Mouse (Mus musculus): Measurements from ENCODE around the gene Hmgb1. TPM values are rescaled to one million over a fixed set of nuclear protein-coding genes. Genes with fewer than 3 reads are reported as not detected.
"Not testable (repeated sequence)": the region's sequence is repeated elsewhere in the genome, so short reads cannot be mapped to it uniquely, and the experiment has no call there.

The Hmgb1 gene
- polyA plus RNA-seq, 1 experiment from 2014 or later = 712 TPM

GRCm38 (mm10) chr5:149152063-149152773 is 32.1 kb downstream of the Hmgb1 start:
- no peaks in the 10 kb centered on the region for H3K4me1 ChIP-seq (replicated peaks; ENCODE audit: control insufficient read depth, insufficient read depth)
- H3K27ac ChIP-seq (replicated peaks) = peak overlapping the region; percentile 63; the same call in 1 of the 2 replicates
- H3K27me3 ChIP-seq (ENCODE audit: control insufficient read depth, insufficient read depth, low read length) = no peaks in the 10 kb centered on the region
- H3K4me2 ChIP-seq (replicated peaks; ENCODE audit: low read depth) = 0 out of 2 replicates have a peak overlapping the region, but pooled peaks have one; percentile 0
- H3K9me3 ChIP-seq (ENCODE audit: control insufficient read depth, low read length) = no peaks in the 10 kb centered on the region
- DNase-seq (ENCODE audit: low spot score) = no peak
- no peak overlapping the region for H3K4me3 ChIP-seq (ENCODE audit: low read depth, low read length)
- H3K9ac ChIP-seq (ENCODE audit: low read length) = no peak overlapping the region
- ATAC-seq (ENCODE audit: low FRiP score, low TSS enrichment) = peak; percentile 49; the same call in 1 of the 2 replicates
- TF ChIP-seq CTCF (IDR thresholded peaks at IDR 0.05; ENCODE audit: low read depth) (no peak), EP300 (optimal IDR thresholded peaks at IDR 0.05) (no peak)
- H3K36me3 ChIP-seq (ENCODE audit: control insufficient read depth, insufficient read depth, low read length) = no peaks in the 10 kb centered on the region
- WGBS = 49% methylated on average over 13 of the region's 13 CpGs

DNA sequence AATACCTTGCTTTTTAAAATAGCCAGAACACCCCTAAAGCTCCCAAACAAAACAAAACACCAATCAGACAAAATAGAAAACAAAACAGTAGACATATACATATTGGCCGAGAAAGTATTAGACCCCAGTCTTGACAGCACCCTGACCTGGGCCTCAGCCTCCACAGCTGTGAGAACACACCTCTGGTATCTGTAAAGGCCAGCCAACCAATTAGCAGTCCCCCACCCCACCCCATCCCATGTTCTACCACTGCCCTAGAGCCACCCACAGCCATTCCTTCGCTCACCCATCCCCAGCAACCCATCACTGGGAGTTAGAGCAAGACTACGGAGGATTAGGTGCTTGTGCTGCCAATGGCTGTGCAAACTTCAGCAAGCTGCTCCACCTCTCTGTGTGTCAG is 33.4 kb downstream of the Hmgb1 start:
- Histone ChIP-seq H3K9ac (ENCODE audit: low read length) (no peak overlapping the region), H3K27ac (replicated peaks) (no peak overlapping the region), H3K4me1 (replicated peaks; ENCODE audit: control insufficient read depth, insufficient read depth) (no peaks in the 10 kb centered on the region), H3K27me3 (ENCODE audit: control insufficient read depth, insufficient read depth, low read length) (no peaks in the 10 kb centered on the region), H3K4me3 (ENCODE audit: low read depth, low read length) (no peak overlapping the region), H3K4me2 (replicated peaks; ENCODE audit: low read depth) (no peak overlapping the region), H3K36me3 (ENCODE audit: control insufficient read depth, insufficient read depth, low read length) (no peaks in the 10 kb centered on the region), H3K9me3 (ENCODE audit: control insufficient read depth, low read length) (no peaks in the 10 kb centered on the region)
- no peak for DNase-seq (ENCODE audit: low spot score)
- ATAC-seq (ENCODE audit: low FRiP score, low TSS enrichment) = no peak
- 90% methylated on average over 3 of the region's 3 CpGs for WGBS
- TF ChIP-seq CTCF (IDR thresholded peaks at IDR 0.05; ENCODE audit: low read depth) (no peak), EP300 (optimal IDR thresholded peaks at IDR 0.05) (no peak)

GRCm38 (mm10) chr5:149147386-149148000 is 36.8 kb downstream of the Hmgb1 start:
- no peak for DNase-seq (ENCODE audit: low spot score)
- 72% methylated on average over 8 of the region's 8 CpGs for WGBS
- H3K27me3 ChIP-seq (ENCODE audit: control insufficient read depth, insufficient read depth, low read length) = no peaks in the 10 kb centered on the region
- no peaks in the 10 kb centered on the region for H3K36me3 ChIP-seq (ENCODE audit: control insufficient read depth, insufficient read depth, low read length)
- no peak overlapping the region for H3K4me3 ChIP-seq (ENCODE audit: low read depth, low read length)
- H3K4me1 ChIP-seq (replicated peaks; ENCODE audit: control insufficient read depth, insufficient read depth) = no peaks in the 10 kb centered on the region
- H3K9ac ChIP-seq (ENCODE audit: low read length) = no peak overlapping the region
- no peak for TF ChIP-seq CTCF (IDR thresholded peaks at IDR 0.05; ENCODE audit: low read depth)
- no peak for TF ChIP-seq EP300 (optimal IDR thresholded peaks at IDR 0.05)
- H3K4me2 ChIP-seq (replicated peaks; ENCODE audit: low read depth) = no peak overlapping the region
- no peaks in the 10 kb centered on the region for H3K9me3 ChIP-seq (ENCODE audit: control insufficient read depth, low read length)
- H3K27ac ChIP-seq (replicated peaks) = no peak overlapping the region
- no peak for ATAC-seq (ENCODE audit: low FRiP score, low TSS enrichment)

- Histone ChIP-seq H3K27ac (replicated peaks) (no peak overlapping the region), H3K36me3 (ENCODE audit: control insufficient read depth, insufficient read depth, low read length) (no peaks in the 10 kb centered on the region), H3K9me3 (ENCODE audit: control insufficient read depth, low read length) (no peaks in the 10 kb centered on the region), H3K4me2 (replicated peaks; ENCODE audit: low read depth) (no peak overlapping the region), H3K4me3 (ENCODE audit: low read depth, low read length) (no peak overlapping the region), H3K27me3 (ENCODE audit: control insufficient read depth, insufficient read depth, low read length) (no peaks in the 10 kb centered on the region), H3K9ac (ENCODE audit: low read length) (no peak overlapping the region), H3K4me1 (replicated peaks; ENCODE audit: control insufficient read depth, insufficient read depth) (no peaks in the 10 kb centered on the region)
- 71% methylated on average over 7 of the region's 7 CpGs for WGBS
- DNase-seq (ENCODE audit: low spot score) = no peak
- no peak for ATAC-seq (ENCODE audit: low FRiP score, low TSS enrichment)
- no peak for TF ChIP-seq CTCF (IDR thresholded peaks at IDR 0.05; ENCODE audit: low read depth)
- TF ChIP-seq EP300 (optimal IDR thresholded peaks at IDR 0.05) = no peak
Measured at GRCm38 (mm10) chr5:149146691-149147090, 37.6 kb downstream of the Hmgb1 start.

GRCm38 (mm10) chr5:149143766-149144375 is 40.4 kb downstream of the Hmgb1 start:
- H3K4me2 ChIP-seq (replicated peaks; ENCODE audit: low read depth) = no peak overlapping the region

GRCm38 (mm10) chr5:149141155-149141554 is 43.1 kb downstream of the Hmgb1 start:
- not testable (repeated sequence) for H3K27me3 ChIP-seq (ENCODE audit: control insufficient read depth, insufficient read depth, low read length)
- 92% methylated on average over 1 of the region's 1 CpGs for WGBS

More at GRCm38 (mm10) chr5:149143766-149144375, 40.4 kb downstream of the Hmgb1 start:
- peak; percentile 87 for ATAC-seq (ENCODE audit: low FRiP score, low TSS enrichment)
- TF ChIP-seq EP300 (optimal IDR thresholded peaks at IDR 0.05) (no peak), CTCF (IDR thresholded peaks at IDR 0.05; ENCODE audit: low read depth) (peak; percentile 10; the same call in 1 of the 2 replicates)
- Histone ChIP-seq H3K9ac (ENCODE audit: low read length) (no peak overlapping the region), H3K4me3 (ENCODE audit: low read depth, low read length) (no peak overlapping the region), H3K9me3 (ENCODE audit: control insufficient read depth, low read length) (no peaks in the 10 kb centered on the region), H3K27me3 (ENCODE audit: control insufficient read depth, insufficient read depth, low read length) (no peaks in the 10 kb centered on the region), H3K4me1 (replicated peaks; ENCODE audit: control insufficient read depth, insufficient read depth) (no peaks in the 10 kb centered on the region), H3K27ac (replicated peaks) (peak overlapping the region; percentile 75), H3K36me3 (ENCODE audit: control insufficient read depth, insufficient read depth, low read length) (no peaks in the 10 kb centered on the region)
- 39% methylated on average over 25 of the region's 25 CpGs for WGBS
- peak; percentile 50 for DNase-seq (ENCODE audit: low spot score)

More at GRCm38 (mm10) chr5:149141155-149141554, 43.1 kb downstream of the Hmgb1 start:
- H3K9ac ChIP-seq (ENCODE audit: low read length); H3K4me1 ChIP-seq (replicated peaks; ENCODE audit: control insufficient read depth, insufficient read depth); H3K9me3 ChIP-seq (ENCODE audit: control insufficient read depth, low read length); DNase-seq (ENCODE audit: low spot score); H3K4me3 ChIP-seq (ENCODE audit: low read depth, low read length); H3K4me2 ChIP-seq (replicated peaks; ENCODE audit: low read depth); H3K36me3 ChIP-seq (ENCODE audit: control insufficient read depth, insufficient read depth, low read length); H3K27ac ChIP-seq (replicated peaks); ATAC-seq (ENCODE audit: low FRiP score, low TSS enrichment): not testable (repeated sequence)
